Mouse (Mus musculus) right cerebral cortex, adult 18-20 months (tissue): ENCODE results near the gene Slc6a6.

Experiments used
- DNase-seq: peaks from one replicate; pipeline ENCODE4 v3.0.0; 2022; ENCODE audit warnings: mixed read lengths

The Slc6a6 gene

DNA sequence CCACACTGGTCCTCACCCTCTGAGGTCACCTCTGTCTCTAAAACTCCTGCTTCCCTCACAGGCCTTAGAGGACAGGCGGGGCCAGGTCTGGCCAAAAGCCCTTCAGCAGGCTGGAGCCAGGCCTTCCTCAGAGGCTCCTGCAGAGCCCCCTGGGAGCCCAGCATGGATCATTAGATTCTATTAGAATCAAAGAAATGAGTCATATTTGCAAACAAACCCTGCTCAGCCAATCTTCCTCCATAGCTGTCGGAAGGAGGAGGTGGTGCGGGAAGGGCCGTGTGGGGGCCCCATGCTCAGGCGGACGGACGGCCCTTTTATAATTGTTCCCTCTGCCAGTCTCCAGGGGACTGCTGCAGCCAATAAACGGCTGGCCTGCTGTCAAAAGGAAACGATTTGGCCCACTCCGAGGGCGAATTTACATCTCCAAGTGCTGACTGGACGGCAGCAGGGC is 45.8 kb downstream of the Slc6a6 start:
- peak; percentile 66 for DNase-seq

- DNase-seq, result no peak
These were observed 48.3 kb downstream of the Slc6a6 start for GRCm38 (mm10) chr6:91732138-91732537.

DNA sequence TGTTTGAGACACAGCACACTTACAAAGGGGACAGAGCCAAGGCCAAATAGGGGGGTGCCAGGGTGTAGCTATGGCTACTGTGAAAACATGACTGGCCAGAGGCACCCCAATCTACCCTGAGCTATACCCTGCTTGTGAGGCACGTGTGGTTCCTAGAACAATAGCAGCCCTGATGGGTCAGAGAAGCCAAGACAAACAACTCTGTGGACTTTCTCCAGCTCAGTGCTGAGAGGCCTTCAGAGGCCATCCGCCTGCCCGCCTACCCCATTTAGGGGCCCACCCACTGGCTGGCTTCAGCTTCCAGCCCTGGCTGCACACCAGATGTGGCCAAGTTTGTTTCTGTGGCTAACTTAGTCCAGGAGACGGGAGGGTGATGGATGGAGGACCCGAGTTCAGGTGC is 52.6 kb downstream of the Slc6a6 start:
- no peak for DNase-seq

- DNase-seq, result no peak
These were observed 53.6 kb downstream of the Slc6a6 start for GRCm38 (mm10) chr6:91737451-91737850.

- no peak for DNase-seq
These were observed 54.2 kb downstream of the Slc6a6 start for GRCm38 (mm10) chr6:91738058-91738457.

DNA sequence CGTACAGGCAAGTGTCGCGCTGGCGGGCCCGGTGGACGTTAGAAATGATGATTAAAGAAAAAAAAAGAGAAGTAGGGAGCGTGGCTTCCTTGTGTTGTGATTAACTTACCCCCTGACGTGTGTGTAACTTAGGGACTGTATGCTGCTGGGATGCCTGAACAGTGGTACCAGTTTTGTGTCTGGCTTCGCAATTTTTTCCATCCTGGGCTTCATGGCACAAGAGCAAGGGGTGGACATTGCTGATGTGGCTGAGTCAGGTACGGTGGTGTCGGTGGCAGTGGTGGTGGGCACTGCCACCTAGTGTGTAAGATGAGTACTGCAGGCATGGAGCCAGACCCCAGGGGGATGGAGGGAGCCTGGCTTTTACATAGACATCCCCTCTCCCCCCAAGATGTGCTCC is 57.2 kb downstream of the Slc6a6 start:
- no peak for DNase-seq

- no peak for DNase-seq
These were observed 58.6 kb downstream of the Slc6a6 start for GRCm38 (mm10) chr6:91742466-91742865.

DNA sequence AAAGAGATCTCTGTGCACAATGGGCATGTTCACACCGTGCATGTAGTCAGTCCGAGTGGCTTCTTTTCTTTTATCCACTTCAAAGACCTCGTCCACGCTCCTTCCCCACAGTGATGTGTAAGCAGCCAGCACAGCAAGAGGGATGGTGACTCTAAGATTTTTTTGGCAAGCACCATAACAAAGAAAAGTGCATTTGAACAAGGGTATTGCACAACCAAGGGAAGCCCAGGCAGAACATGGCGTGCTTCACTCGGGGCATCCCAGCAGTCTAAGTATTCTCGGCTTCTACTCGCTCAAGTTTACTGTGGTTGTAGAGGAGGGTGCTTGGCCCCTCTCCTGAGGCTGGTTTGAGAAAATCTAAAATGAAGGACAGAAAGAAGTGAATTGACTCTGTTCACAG is 59.1 kb downstream of the Slc6a6 start:
- no peak for DNase-seq

- no peak for DNase-seq
These were observed 60.0 kb downstream of the Slc6a6 start for GRCm38 (mm10) chr6:91743886-91744285.

- DNase-seq, result no peak
These were observed 61.4 kb downstream of the Slc6a6 start for GRCm38 (mm10) chr6:91745246-91745645.

GRCm38 (mm10) chr6:91745947-91746582 is 62.2 kb downstream of the Slc6a6 start:
- no peak for DNase-seq

DNA sequence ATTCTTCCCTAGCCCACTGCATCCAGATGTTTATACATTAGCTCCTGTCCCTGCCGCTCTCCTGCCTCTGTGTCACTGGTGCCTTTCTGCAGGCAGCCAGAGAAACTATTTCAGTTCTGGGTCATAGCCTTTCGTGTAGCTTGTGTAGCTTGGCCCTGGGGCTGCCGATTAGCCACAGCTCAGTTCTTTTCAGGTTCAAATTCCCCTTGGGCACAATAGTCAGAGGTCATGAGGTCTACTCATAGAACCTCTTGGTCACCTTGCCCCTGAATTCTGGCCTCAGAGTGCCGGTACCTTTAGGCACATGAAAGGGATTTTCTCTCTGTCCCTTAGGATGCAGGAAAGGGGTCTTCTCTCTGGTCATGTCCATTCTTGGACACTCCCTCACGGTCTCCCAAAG is 62.9 kb downstream of the Slc6a6 start:
- no peak for DNase-seq

GRCm38 (mm10) chr6:91750976-91751375 is 67.1 kb downstream of the Slc6a6 start:
- no peak for DNase-seq

DNA sequence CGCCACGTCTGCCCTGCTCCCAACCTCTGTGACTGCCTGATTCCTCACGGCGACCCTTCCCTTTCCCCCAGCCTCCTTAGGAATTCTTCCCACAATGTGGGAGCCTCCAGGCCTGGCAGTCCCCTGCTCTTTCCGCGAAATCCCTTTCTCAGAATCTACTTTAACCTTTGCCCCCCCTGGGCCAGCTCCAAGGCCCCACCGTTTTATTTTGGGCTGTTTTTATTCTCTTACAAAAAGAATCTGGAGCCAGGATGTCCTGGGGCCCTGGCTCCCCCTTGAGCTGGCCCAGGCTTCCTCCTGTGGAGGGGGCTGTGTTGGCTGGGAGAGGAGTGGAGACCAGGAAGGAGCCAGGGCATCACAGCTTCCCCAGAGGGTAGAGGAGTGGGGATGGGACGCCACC is 69.0 kb downstream of the Slc6a6 start:
- no peak for DNase-seq

- DNase-seq, result peak; percentile 82
These were observed 70.2 kb downstream of the Slc6a6 start for GRCm38 (mm10) chr6:91754098-91754497.

DNA sequence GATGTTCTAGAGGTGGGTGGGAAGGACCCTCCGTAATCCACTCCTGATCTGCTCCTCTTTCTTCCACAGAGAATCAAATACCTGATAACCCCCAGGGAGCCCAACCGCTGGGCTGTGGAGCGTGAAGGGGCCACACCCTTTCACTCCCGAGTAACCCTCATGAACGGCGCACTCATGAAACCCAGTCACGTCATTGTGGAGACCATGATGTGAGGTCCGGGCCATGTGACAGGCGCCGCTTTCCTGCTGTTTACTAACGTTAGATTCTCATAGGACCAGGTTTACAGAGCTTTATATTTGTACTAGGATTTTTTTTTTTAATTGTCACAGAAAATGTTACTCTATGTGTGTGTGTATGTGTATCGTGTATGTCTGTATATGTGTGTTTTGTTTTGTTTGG is 71.0 kb downstream of the Slc6a6 start:
- DNase-seq, result no peak

GRCm38 (mm10) chr6:91762051-91762742 is 78.3 kb downstream of the Slc6a6 start:
- no peak for DNase-seq

GRCm38 (mm10) chr6:91767550-91767949 is 83.7 kb downstream of the Slc6a6 start:
- DNase-seq, result no peak

GRCm38 (mm10) chr6:91773951-91774350 is 90.1 kb downstream of the Slc6a6 start:
- DNase-seq, result no peak

GRCm38 (mm10) chr6:91776543-91776942 is 92.7 kb downstream of the Slc6a6 start:
- peak; percentile 46 for DNase-seq

DNA sequence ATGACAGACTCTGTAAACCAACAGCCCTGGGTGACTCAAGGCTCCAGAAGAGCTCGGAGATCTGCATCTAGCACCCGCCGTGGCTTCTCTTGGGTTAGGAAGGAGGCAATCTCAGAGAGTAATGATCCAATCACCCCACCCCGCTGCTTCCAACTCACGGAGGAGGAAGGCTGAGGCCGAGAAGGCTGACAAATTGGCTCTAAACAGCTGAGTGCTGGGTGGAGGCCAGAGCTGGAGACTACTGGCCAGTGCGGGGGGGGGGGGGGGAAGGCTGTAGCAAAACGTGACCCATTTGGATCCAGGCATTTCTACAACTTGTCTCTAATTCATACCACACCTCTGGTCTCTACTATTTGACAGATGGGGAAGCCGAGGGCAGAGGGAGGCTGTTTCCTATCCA is 95.4 kb downstream of the Slc6a6 start:
- DNase-seq, result no peak

DNA sequence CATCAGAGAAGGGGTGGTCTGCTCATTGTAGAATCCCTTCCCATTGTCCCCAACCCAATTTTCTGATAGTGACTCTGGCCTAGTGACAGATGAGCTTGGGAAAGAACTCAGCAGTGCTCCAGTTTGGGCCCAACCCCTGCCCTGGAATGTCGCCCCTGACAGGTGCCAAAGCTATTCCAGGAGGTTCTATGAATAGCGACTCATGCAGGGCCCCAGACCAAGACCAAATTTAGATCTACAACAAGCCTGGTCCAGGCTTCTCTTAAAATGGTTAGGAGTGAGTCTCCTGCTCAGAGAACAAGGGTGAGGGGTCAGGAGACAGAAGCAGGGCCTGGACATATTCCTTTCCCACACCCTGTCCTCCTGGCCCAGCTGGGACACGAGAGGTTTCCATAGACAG is 101.2 kb downstream of the Slc6a6 start:
- no peak for DNase-seq

DNA sequence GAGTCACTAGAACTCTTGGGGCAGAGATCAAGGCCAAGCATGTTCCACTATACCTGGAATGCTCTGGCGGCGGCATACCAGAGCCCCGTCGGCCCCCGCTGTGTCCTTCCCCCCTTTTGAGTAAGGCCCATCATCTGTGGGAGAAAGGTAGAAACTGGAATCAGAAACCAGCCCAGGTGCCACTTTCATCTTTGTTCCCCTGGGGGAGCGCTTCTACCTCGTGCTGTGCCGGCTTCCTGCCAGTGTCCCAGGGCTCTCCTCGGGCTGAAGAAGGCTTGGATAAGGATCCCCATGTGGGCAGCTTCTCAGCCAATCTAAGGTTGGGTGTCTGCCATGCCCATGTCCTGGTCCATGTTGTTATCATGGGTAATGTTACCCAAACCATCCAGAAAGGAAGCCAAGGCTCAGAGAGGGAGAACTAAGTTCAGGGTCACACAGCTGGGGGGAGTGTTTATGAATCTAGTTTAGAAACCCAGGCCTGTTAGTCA is 104.5 kb downstream of the Slc6a6 start:
- DNase-seq, result no peak

- no peak for DNase-seq
These were observed 111.8 kb downstream of the Slc6a6 start for GRCm38 (mm10) chr6:91795640-91796039.

- peak; percentile 54 for DNase-seq
These were observed 112.2 kb downstream of the Slc6a6 start for GRCm38 (mm10) chr6:91796064-91796463.
